Mouse (Mus musculus) liver, postnatal 0 days (tissue): ENCODE results near the gene Shroom3.

ENCODE experiments used
- CTCF ChIP-seq: sonication (generic); IDR thresholded peaks from 2 replicates; pipeline ENCODE4 v1.5.1; 2016; ENCODE audit warnings: antibody characterized with exemption, low read depth
- EP300 ChIP-seq: IDR thresholded peaks from 2 replicates; pipeline ENCODE4 v1.6.1; 2016; ENCODE audit warnings: antibody characterized with exemption, low read depth, mild to moderate bottlenecking

DNA sequence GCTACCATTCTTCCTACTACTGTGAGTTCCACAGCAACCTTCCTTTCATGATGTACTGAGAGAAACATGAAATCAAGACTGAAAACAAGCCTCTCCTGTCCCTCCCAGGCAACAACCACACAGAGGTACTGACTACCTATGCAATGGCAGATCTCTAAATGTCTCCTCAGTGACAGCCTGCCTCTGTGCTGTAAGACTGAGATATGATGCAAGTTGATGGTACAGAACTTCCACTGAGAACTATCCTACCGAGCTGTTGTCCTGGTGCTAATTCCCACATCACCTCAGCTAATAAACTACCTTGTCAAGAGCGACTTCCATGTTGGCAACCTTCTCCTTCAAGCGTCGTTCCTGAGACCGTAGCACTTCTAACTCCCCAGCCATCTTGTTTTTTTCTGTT, 47.3 kb upstream of the Shroom3 start:
- TF ChIP-seq CTCF (no peak), EP300 (no peak)
